In the genomic region with DNA sequence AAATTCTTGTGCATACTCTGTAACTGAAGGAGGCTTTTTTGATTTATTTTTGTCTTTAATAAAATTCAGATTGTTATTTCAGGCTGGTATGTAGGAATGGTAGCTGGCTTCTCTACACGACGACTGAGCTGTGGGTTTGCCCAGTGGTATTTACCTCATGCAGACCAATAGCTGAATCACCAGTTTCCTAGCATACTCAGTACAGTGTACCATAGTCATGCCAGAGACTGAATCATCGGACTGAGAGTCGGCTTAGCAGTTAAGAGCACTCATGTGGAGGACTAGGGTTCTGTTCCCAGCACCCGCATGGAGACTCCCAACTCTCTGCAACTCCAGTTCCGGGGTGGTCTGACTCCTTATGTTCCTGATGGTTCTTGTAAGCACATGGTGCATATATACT, we compare ENCODE assay signal across 13 mouse cellular contexts.
"Had no signal": no experiment of that assay in that cellular context is flagged by ENCODE, and none has a peak within 500 bp of the region (broad histone marks: within the 10 kb centered on the region; RNA-seq: fewer than 3 reads in every experiment).

No protein-coding gene starts in this region.

- DNase-seq: lung, adult 18-20 months; lung, embryonic 14.5 days; lung, postnatal 10 days; lung, postnatal 4 days; midbrain, embryonic 14.5 days; retina, postnatal 1 day; right cerebral cortex, adult 18-20 months; right cerebral cortex, postnatal 25 days; right cerebral cortex, postnatal 4 days; spleen, adult 18-20 months; thymus, adult 2 months; thymus, postnatal 25 days; thymus, postnatal 4 days had no signal
